In genomic region chr10:111185574-111186269, GRCm38 (mm10) we compare ENCODE assay signal across 16 mouse cellular contexts. TPM values are rescaled to one million over a fixed set of nuclear protein-coding genes. Genes with fewer than 3 reads are reported as not detected.
DNase-seq lines count a peak whose midpoint lies in the region; ATAC-seq and TF ChIP-seq lines count a peak whose summit lies in the region.
"Had no signal": no experiment of that assay in that cellular context is flagged by ENCODE, and none has a peak within 500 bp of the region (broad histone marks: within the 10 kb centered on the region; RNA-seq: fewer than 3 reads in every experiment).

No protein-coding gene starts in this region.

- H3K27me3 ChIP-seq in heart, postnatal 0 days (ENCODE audit: control insufficient read depth, insufficient read depth, low read length), result no peaks in the 10 kb centered on the region
- no peaks in the 10 kb centered on the region for H3K27me3 ChIP-seq in lung, embryonic 14.5 days (ENCODE audit: insufficient read depth, low read length)
- no peaks in the 10 kb centered on the region for H3K27me3 ChIP-seq in stomach, postnatal 0 days (ENCODE audit: control insufficient read depth, insufficient read depth, low read length)
- H3K27me3 ChIP-seq: embryonic facial prominence, embryonic 12.5 days; limb, embryonic 12.5 days; midbrain, embryonic 13.5 days had no signal

- WGBS in heart, postnatal 0 days, result 77% methylated on average over 1 of the region's 1 CpGs
- WGBS in lung, embryonic 14.5 days, result 70% methylated on average over 1 of the region's 1 CpGs
- 96% methylated on average over 1 of the region's 1 CpGs for WGBS in stomach, postnatal 0 days

- ATAC-seq in heart, postnatal 0 days (ENCODE audit: insufficient read depth, low read depth), result no peak
- ATAC-seq in lung, embryonic 14.5 days (ENCODE audit: insufficient read depth), result no peak
- no peak for ATAC-seq in stomach, postnatal 0 days (ENCODE audit: low FRiP score, low TSS enrichment)
- ATAC-seq: forebrain, embryonic 16.5 days; midbrain, embryonic 13.5 days had no signal

- no peak for DNase-seq in heart, postnatal 0 days (ENCODE audit: low spot score)
- no peak for DNase-seq in heart, adult 8-10 months (ENCODE audit: low spot score)
- DNase-seq in lung, embryonic 14.5 days, result no peak
- no peak for DNase-seq in lung, adult 18-20 months
- DNase-seq in NIH3T3 (ENCODE audit: low read depth), result peak; percentile 13
- no peak for DNase-seq in stomach, postnatal 0 days (ENCODE audit: low spot score)
- DNase-seq in cerebellum, adult 9-11 months, result no peak
- DNase-seq: adrenal gland, postnatal 14 days; cerebellum, adult 2 months; gastrocnemius, postnatal 10 days; kidney, adult 8-10 months had no signal

- TF ChIP-seq EP300 in heart, postnatal 0 days (IDR thresholded peaks at IDR 0.05; ENCODE audit: low read depth), result no peak
- TF ChIP-seq EP300 in stomach, postnatal 0 days (optimal IDR thresholded peaks at IDR 0.05), result no peak

- no peaks in the 10 kb centered on the region for H3K9me3 ChIP-seq in heart, postnatal 0 days (replicated peaks; ENCODE audit: control insufficient read depth, low read length)
- no peaks in the 10 kb centered on the region for H3K9me3 ChIP-seq in lung, embryonic 14.5 days (ENCODE audit: low read depth, low read length)
- H3K9me3 ChIP-seq in stomach, postnatal 0 days (ENCODE audit: control insufficient read depth, low read length), result no peaks in the 10 kb centered on the region
- H3K9me3 ChIP-seq: embryonic facial prominence, embryonic 12.5 days; heart, embryonic 10.5 days; limb, embryonic 12.5 days; midbrain, embryonic 13.5 days had no signal

- peak; percentile 18; the same call in 1 of the 2 replicates for TF ChIP-seq CTCF in heart, postnatal 0 days (IDR thresholded peaks at IDR 0.05; ENCODE audit: low read depth)
- peak; percentile 24; the same call in 1 of the 2 replicates for TF ChIP-seq CTCF in lung, embryonic 14.5 days (IDR thresholded peaks at IDR 0.05; ENCODE audit: low read depth)
- peak; percentile 41 for TF ChIP-seq CTCF in stomach, postnatal 0 days (IDR thresholded peaks at IDR 0.05; ENCODE audit: low read depth)

- H3K9ac ChIP-seq in heart, postnatal 0 days (replicated peaks; ENCODE audit: low read depth, low read length), result no peak overlapping the region
- no peak overlapping the region for H3K9ac ChIP-seq in lung, embryonic 14.5 days
- H3K9ac ChIP-seq in stomach, postnatal 0 days (ENCODE audit: low read length), result no peak overlapping the region
- H3K9ac ChIP-seq: embryonic facial prominence, embryonic 12.5 days; limb, embryonic 12.5 days; midbrain, embryonic 13.5 days had no signal

- H3K4me1 ChIP-seq in heart, postnatal 0 days (ENCODE audit: control insufficient read depth, insufficient read depth), result peaks cover 51% of the 10 kb centered on the region
- H3K4me1 ChIP-seq in lung, embryonic 14.5 days (ENCODE audit: insufficient read depth), result no peaks in the 10 kb centered on the region
- no peaks in the 10 kb centered on the region for H3K4me1 ChIP-seq in stomach, postnatal 0 days (replicated peaks; ENCODE audit: control insufficient read depth, insufficient read depth)

- no peak overlapping the region for H3K4me3 ChIP-seq in heart, postnatal 0 days (ENCODE audit: low read depth, low read length)
- no peak overlapping the region for H3K4me3 ChIP-seq in lung, embryonic 14.5 days (ENCODE audit: low read depth, low read length)
- no peak overlapping the region for H3K4me3 ChIP-seq in stomach, postnatal 0 days (ENCODE audit: low read depth, low read length)
- H3K4me3 ChIP-seq: embryonic facial prominence, embryonic 12.5 days; heart, embryonic 10.5 days; limb, embryonic 12.5 days; midbrain, embryonic 13.5 days had no signal

- no peak overlapping the region for H3K4me2 ChIP-seq in heart, postnatal 0 days (ENCODE audit: low read depth, low read length)
- H3K4me2 ChIP-seq in lung, embryonic 14.5 days, result no peak overlapping the region
- no peak overlapping the region for H3K4me2 ChIP-seq in stomach, postnatal 0 days (replicated peaks; ENCODE audit: low read depth)
- H3K4me2 ChIP-seq: embryonic facial prominence, embryonic 12.5 days; limb, embryonic 12.5 days; midbrain, embryonic 13.5 days had no signal

- peak overlapping the region; percentile 82; the same call in 1 of the 2 replicates for H3K27ac ChIP-seq in heart, postnatal 0 days (ENCODE audit: low read depth)
- no peak overlapping the region for H3K27ac ChIP-seq in lung, embryonic 14.5 days (ENCODE audit: low read depth)
- no peak overlapping the region for H3K27ac ChIP-seq in stomach, postnatal 0 days (replicated peaks)
- H3K27ac ChIP-seq: embryonic facial prominence, embryonic 12.5 days; heart, embryonic 10.5 days; limb, embryonic 12.5 days; midbrain, embryonic 13.5 days had no signal

- H3K36me3 ChIP-seq in heart, postnatal 0 days (replicated peaks; ENCODE audit: control insufficient read depth, insufficient read depth, low read length), result no peaks in the 10 kb centered on the region
- H3K36me3 ChIP-seq in lung, embryonic 14.5 days (ENCODE audit: insufficient read depth), result no peaks in the 10 kb centered on the region
- H3K36me3 ChIP-seq in stomach, postnatal 0 days (ENCODE audit: control insufficient read depth, insufficient read depth, low read length), result no peaks in the 10 kb centered on the region
- H3K36me3 ChIP-seq: embryonic facial prominence, embryonic 12.5 days; heart, embryonic 10.5 days; limb, embryonic 12.5 days; midbrain, embryonic 13.5 days had no signal

RNA-seq across cellular contexts. Expression of gene Osbpl8, which starts 21.2 kb away (rescaled TPM):
- 110 and 114 TPM in 2 replicates for total RNA-seq in heart, postnatal 0 days (2014; rRNA removed; ENCODE audit: low replicate concordance)
- 26.3 and 30.8 TPM in 2 replicates for polyA plus RNA-seq in heart, postnatal 0 days (2015; fragmentation: Nextera tagmentation; extraction: Ambion mirVana)
- 10 to 100 TPM; 73.3 to 89.1 (median 83.0) TPM for total RNA-seq in heart, adult 8-10 months (2022)
- 9.6 and 10.8 TPM in 2 replicates for polyA plus RNA-seq in lung, embryonic 14.5 days (2014; fragmentation: Nextera tagmentation; extraction: Ambion mirVana)
- 4.5 and 5.1 TPM in 2 replicates for polyA plus RNA-seq in stomach, postnatal 0 days (2015; fragmentation: Nextera tagmentation; extraction: Ambion mirVana)
